Mouse (Mus musculus) gastrocnemius, postnatal 25 days (tissue): ENCODE results near the gene Fam3b. TPM values are rescaled to one million over a fixed set of nuclear protein-coding genes. Genes with fewer than 3 reads are reported as not detected.

Experiments
- total RNA-seq, 2 experiments: library from RNA; stranded (reverse); gene quantifications; 1 replicate in 1 of 2; 2 replicates in 1 of 2; pipeline ENCODE4 v1.2.3; 2021

Fam3b gene
- total RNA-seq, 2 experiments from 2014 or later, result not detected

Other genes with a start within 250 kb of the Fam3b start
- 1 to 10 TPM; 5.2 to 7.0 TPM for gene Bace2, start 158.1 kb downstream of the Fam3b start, total RNA-seq
- 1 to 10 TPM in 1 of 2 experiments, under 1 TPM in 1; 0.56 to 1.3 TPM for gene Mx1, start 51.9 kb downstream of the Fam3b start, total RNA-seq
- not detected for gene Tmprss2, start 96.4 kb upstream of the Fam3b start, total RNA-seq
- gene Ripk4, start 249.0 kb upstream of the Fam3b start, total RNA-seq, result not detected